Mouse (Mus musculus): ENCODE results near the gene Elk3. TPM values are rescaled to one million over a fixed set of nuclear protein-coding genes. Genes with fewer than 3 reads are reported as not detected.

The Elk3 gene
- polyA plus RNA-seq, 1 experiment from 2014 or later, result 11.3 TPM

GRCm38 (mm10) chr10:93335001-93335400, 24.1 kb upstream of the Elk3 start:
- no peak for DNase-seq (ENCODE audit: low spot score)
- Histone ChIP-seq H3K4me2 (replicated peaks) (no peak overlapping the region), H3K27ac (no peak overlapping the region), H3K9me3 (ENCODE audit: control insufficient read depth, low read length) (no peaks in the 10 kb centered on the region), H3K9ac (no peak overlapping the region), H3K4me1 (replicated peaks; ENCODE audit: control insufficient read depth, insufficient read depth, low read length) (no peaks in the 10 kb centered on the region), H3K27me3 (ENCODE audit: control insufficient read depth, insufficient read depth, low read length) (no peaks in the 10 kb centered on the region), H3K36me3 (replicated peaks; ENCODE audit: control insufficient read depth, insufficient read depth) (no peaks in the 10 kb centered on the region), H3K4me3 (replicated peaks; ENCODE audit: low read length) (no peak overlapping the region)
- 40% methylated on average over 2 of the region's 2 CpGs for WGBS
- no peak for ATAC-seq (ENCODE audit: low FRiP score)

GRCm38 (mm10) chr10:93333239-93333638, 22.3 kb upstream of the Elk3 start:
- H3K27ac ChIP-seq, result no peak overlapping the region
- H3K4me1 ChIP-seq (replicated peaks; ENCODE audit: control insufficient read depth, insufficient read depth, low read length), result no peaks in the 10 kb centered on the region
- DNase-seq (ENCODE audit: low spot score), result no peak
- H3K27me3 ChIP-seq (ENCODE audit: control insufficient read depth, insufficient read depth, low read length), result no peaks in the 10 kb centered on the region
- ATAC-seq (ENCODE audit: low FRiP score), result no peak
- H3K36me3 ChIP-seq (replicated peaks; ENCODE audit: control insufficient read depth, insufficient read depth), result no peaks in the 10 kb centered on the region
- no peak overlapping the region for H3K4me2 ChIP-seq (replicated peaks)
- no peaks in the 10 kb centered on the region for H3K9me3 ChIP-seq (ENCODE audit: control insufficient read depth, low read length)
- no peak overlapping the region for H3K4me3 ChIP-seq (replicated peaks; ENCODE audit: low read length)
- WGBS, result 78% methylated on average over 5 of the region's 5 CpGs
- no peak overlapping the region for H3K9ac ChIP-seq

GRCm38 (mm10) chr10:93332261-93332809, 21.4 kb upstream of the Elk3 start:
- ATAC-seq (ENCODE audit: low FRiP score) (no peak), DNase-seq (ENCODE audit: low spot score) (no peak)
- 60% methylated on average over 3 of the region's 3 CpGs for WGBS
- H3K4me2 ChIP-seq (replicated peaks), result no peak overlapping the region
- H3K27ac ChIP-seq, result no peak overlapping the region
- H3K36me3 ChIP-seq (replicated peaks; ENCODE audit: control insufficient read depth, insufficient read depth), result no peaks in the 10 kb centered on the region
- H3K4me1 ChIP-seq (replicated peaks; ENCODE audit: control insufficient read depth, insufficient read depth, low read length), result no peaks in the 10 kb centered on the region
- no peak overlapping the region for H3K4me3 ChIP-seq (replicated peaks; ENCODE audit: low read length)
- H3K27me3 ChIP-seq (ENCODE audit: control insufficient read depth, insufficient read depth, low read length), result no peaks in the 10 kb centered on the region
- H3K9me3 ChIP-seq (ENCODE audit: control insufficient read depth, low read length), result no peaks in the 10 kb centered on the region
- no peak overlapping the region for H3K9ac ChIP-seq

GRCm38 (mm10) chr10:93331543-93331942, 20.6 kb upstream of the Elk3 start:
- no peaks in the 10 kb centered on the region for H3K9me3 ChIP-seq (ENCODE audit: control insufficient read depth, low read length)
- no peak overlapping the region for H3K4me3 ChIP-seq (replicated peaks; ENCODE audit: low read length)
- ATAC-seq (ENCODE audit: low FRiP score), result no peak
- no peaks in the 10 kb centered on the region for H3K36me3 ChIP-seq (replicated peaks; ENCODE audit: control insufficient read depth, insufficient read depth)
- H3K4me1 ChIP-seq (replicated peaks; ENCODE audit: control insufficient read depth, insufficient read depth, low read length), result no peaks in the 10 kb centered on the region
- no peak overlapping the region for H3K4me2 ChIP-seq (replicated peaks)
- H3K27me3 ChIP-seq (ENCODE audit: control insufficient read depth, insufficient read depth, low read length), result no peaks in the 10 kb centered on the region
- DNase-seq (ENCODE audit: low spot score), result no peak
- WGBS, result 79% methylated on average over 4 of the region's 4 CpGs
- H3K9ac ChIP-seq, result no peak overlapping the region
- H3K27ac ChIP-seq, result no peak overlapping the region

GRCm38 (mm10) chr10:93328321-93328720, 17.4 kb upstream of the Elk3 start:
- ATAC-seq (ENCODE audit: low FRiP score) (no peak), DNase-seq (ENCODE audit: low spot score) (no peak)
- no peak overlapping the region for H3K27ac ChIP-seq
- H3K9ac ChIP-seq, result no peak overlapping the region
- H3K4me3 ChIP-seq (replicated peaks; ENCODE audit: low read length), result no peak overlapping the region
- WGBS, result 75% methylated on average over 5 of the region's 5 CpGs
- no peak overlapping the region for H3K4me2 ChIP-seq (replicated peaks)
- no peaks in the 10 kb centered on the region for H3K4me1 ChIP-seq (replicated peaks; ENCODE audit: control insufficient read depth, insufficient read depth, low read length)
- no peaks in the 10 kb centered on the region for H3K27me3 ChIP-seq (ENCODE audit: control insufficient read depth, insufficient read depth, low read length)
- no peaks in the 10 kb centered on the region for H3K9me3 ChIP-seq (ENCODE audit: control insufficient read depth, low read length)
- no peaks in the 10 kb centered on the region for H3K36me3 ChIP-seq (replicated peaks; ENCODE audit: control insufficient read depth, insufficient read depth)

GRCm38 (mm10) chr10:93327187-93327586, 16.3 kb upstream of the Elk3 start:
- ATAC-seq (ENCODE audit: low FRiP score) (no peak), DNase-seq (ENCODE audit: low spot score) (no peak)
- Histone ChIP-seq H3K9ac (no peak overlapping the region), H3K4me1 (replicated peaks; ENCODE audit: control insufficient read depth, insufficient read depth, low read length) (no peaks in the 10 kb centered on the region), H3K9me3 (ENCODE audit: control insufficient read depth, low read length) (no peaks in the 10 kb centered on the region), H3K36me3 (replicated peaks; ENCODE audit: control insufficient read depth, insufficient read depth) (no peaks in the 10 kb centered on the region), H3K4me2 (replicated peaks) (no peak overlapping the region), H3K27me3 (ENCODE audit: control insufficient read depth, insufficient read depth, low read length) (no peaks in the 10 kb centered on the region), H3K27ac (no peak overlapping the region), H3K4me3 (replicated peaks; ENCODE audit: low read length) (no peak overlapping the region)
- 87% methylated on average over 6 of the region's 6 CpGs for WGBS

GRCm38 (mm10) chr10:93326741-93327100, 15.8 kb upstream of the Elk3 start:
- Histone ChIP-seq H3K4me3 (replicated peaks; ENCODE audit: low read length) (no peak overlapping the region), H3K9ac (no peak overlapping the region), H3K27ac (no peak overlapping the region), H3K36me3 (replicated peaks; ENCODE audit: control insufficient read depth, insufficient read depth) (no peaks in the 10 kb centered on the region), H3K4me1 (replicated peaks; ENCODE audit: control insufficient read depth, insufficient read depth, low read length) (no peaks in the 10 kb centered on the region), H3K27me3 (ENCODE audit: control insufficient read depth, insufficient read depth, low read length) (no peaks in the 10 kb centered on the region), H3K9me3 (ENCODE audit: control insufficient read depth, low read length) (no peaks in the 10 kb centered on the region), H3K4me2 (replicated peaks) (no peak overlapping the region)
- DNase-seq (ENCODE audit: low spot score) (no peak), ATAC-seq (ENCODE audit: low FRiP score) (no peak)
- 84% methylated on average over 8 of the region's 8 CpGs for WGBS

- Histone ChIP-seq H3K4me1 (replicated peaks; ENCODE audit: control insufficient read depth, insufficient read depth, low read length) (no peaks in the 10 kb centered on the region), H3K27me3 (ENCODE audit: control insufficient read depth, insufficient read depth, low read length) (no peaks in the 10 kb centered on the region), H3K4me3 (replicated peaks; ENCODE audit: low read length) (no peak overlapping the region), H3K9me3 (ENCODE audit: control insufficient read depth, low read length) (no peaks in the 10 kb centered on the region), H3K4me2 (replicated peaks) (no peak overlapping the region), H3K27ac (no peak overlapping the region), H3K36me3 (replicated peaks; ENCODE audit: control insufficient read depth, insufficient read depth) (no peaks in the 10 kb centered on the region), H3K9ac (no peak overlapping the region)
- DNase-seq (ENCODE audit: low spot score) (no peak), ATAC-seq (ENCODE audit: low FRiP score) (no peak)
- WGBS, result 74% methylated on average over 12 of the region's 12 CpGs
These were observed 15.1 kb upstream of the Elk3 start for GRCm38 (mm10) chr10:93325804-93326740.

- no peak overlapping the region for H3K4me3 ChIP-seq (replicated peaks; ENCODE audit: low read length)
- H3K9ac ChIP-seq, result no peak overlapping the region
- no peak overlapping the region for H3K4me2 ChIP-seq (replicated peaks)
- no peaks in the 10 kb centered on the region for H3K4me1 ChIP-seq (replicated peaks; ENCODE audit: control insufficient read depth, insufficient read depth, low read length)
- DNase-seq (ENCODE audit: low spot score), result no peak
- H3K27ac ChIP-seq, result no peak overlapping the region
- H3K27me3 ChIP-seq (ENCODE audit: control insufficient read depth, insufficient read depth, low read length), result no peaks in the 10 kb centered on the region
- 85% methylated on average over 3 of the region's 3 CpGs for WGBS
- H3K9me3 ChIP-seq (ENCODE audit: control insufficient read depth, low read length), result no peaks in the 10 kb centered on the region
- no peak for ATAC-seq (ENCODE audit: low FRiP score)
- no peaks in the 10 kb centered on the region for H3K36me3 ChIP-seq (replicated peaks; ENCODE audit: control insufficient read depth, insufficient read depth)
These were observed 14.4 kb upstream of the Elk3 start for GRCm38 (mm10) chr10:93325369-93325768.
